Mouse (Mus musculus): ENCODE measurements around the gene Adam21. TPM values are rescaled to one million over a fixed set of nuclear protein-coding genes. Genes with fewer than 3 reads are reported as not detected.

Gene Adam21
- polyA plus RNA-seq (2015; fragmentation: Nextera tagmentation; extraction: Ambion mirVana): 0.06 and 0.07 TPM in 2 replicates

DNA sequence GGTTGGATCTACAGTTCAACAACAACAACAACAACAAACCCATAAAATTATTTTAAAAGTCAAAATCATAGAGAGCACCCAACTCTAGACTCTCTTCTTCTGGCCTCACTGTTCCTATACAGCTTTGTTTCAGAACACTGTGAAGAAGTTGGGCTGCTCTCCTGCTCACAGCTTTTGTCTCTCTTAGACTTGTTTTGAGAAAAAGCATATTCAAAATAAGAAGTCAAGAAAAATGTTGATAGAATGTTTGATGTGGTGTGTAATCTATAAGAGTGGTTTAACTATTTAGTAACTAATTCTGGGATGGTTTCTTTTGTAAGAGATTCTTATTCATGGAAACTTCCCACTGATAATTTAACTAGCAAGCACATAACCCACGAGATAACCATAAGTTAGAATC, at the start of gene Adam21:
Gene Adam21, minus strand, starts transcription at position 101 of the 400 bp plus-strand sequence.
- ATAC-seq (ENCODE audit: low FRiP score, low TSS enrichment): no peak
- no peak within 1 kb of the TSS for H3K4me3 ChIP-seq (ENCODE audit: low read depth, low read length)
- WGBS: 84% methylated on average over 1 of the region's 1 CpGs
- H3K9ac ChIP-seq (ENCODE audit: low read length): no peak within 1 kb of the TSS
- no peaks in the 10 kb centered on the region for H3K9me3 ChIP-seq (ENCODE audit: control insufficient read depth, low read length)
- H3K4me1 ChIP-seq (replicated peaks; ENCODE audit: control insufficient read depth, insufficient read depth): no peaks in the 10 kb centered on the region
- no peak for DNase-seq (ENCODE audit: low spot score)
- no peak within 1 kb of the TSS for H3K27ac ChIP-seq (replicated peaks)
- no peak within 1 kb of the TSS for H3K4me2 ChIP-seq (replicated peaks; ENCODE audit: low read depth)
- no peaks in the 10 kb centered on the region for H3K27me3 ChIP-seq (ENCODE audit: control insufficient read depth, insufficient read depth, low read length)
- TF ChIP-seq CTCF (IDR thresholded peaks at IDR 0.05; ENCODE audit: low read depth): no peak
- TF ChIP-seq EP300 (optimal IDR thresholded peaks at IDR 0.05): no peak
- H3K36me3 ChIP-seq (ENCODE audit: control insufficient read depth, insufficient read depth, low read length): 0 out of 2 replicates have a peak, but pooled peaks cover 4% of the 10 kb centered on the region

DNA sequence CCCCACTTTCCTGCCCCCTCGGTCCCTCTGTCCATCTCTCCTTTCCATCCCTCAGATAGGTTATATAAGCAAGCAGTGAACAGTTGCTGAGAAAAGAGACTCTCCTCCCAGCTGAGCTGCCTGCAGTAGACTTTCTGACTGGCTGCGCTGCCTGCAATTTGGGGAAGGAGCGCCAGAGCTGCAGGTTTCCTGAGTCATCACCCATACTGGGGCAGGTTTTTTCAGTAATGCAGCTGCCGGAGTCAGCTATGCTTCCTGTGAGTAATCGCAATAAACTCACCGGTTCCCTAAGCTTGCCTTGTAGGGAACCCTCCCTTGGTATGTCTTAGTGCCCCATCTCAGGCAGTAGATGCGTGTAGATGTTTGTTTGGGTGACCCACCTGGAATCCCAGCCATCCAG, 48.7 kb upstream of the Adam21 start:
- H3K9me3 ChIP-seq (ENCODE audit: control insufficient read depth, low read length): no peaks in the 10 kb centered on the region
- H3K4me2 ChIP-seq (replicated peaks; ENCODE audit: low read depth): no peak overlapping the region
- no peak overlapping the region for H3K27ac ChIP-seq (replicated peaks)
- ATAC-seq (ENCODE audit: low FRiP score, low TSS enrichment): no peak
- no peaks in the 10 kb centered on the region for H3K4me1 ChIP-seq (replicated peaks; ENCODE audit: control insufficient read depth, insufficient read depth)
- no peak overlapping the region for H3K4me3 ChIP-seq (ENCODE audit: low read depth, low read length)
- H3K27me3 ChIP-seq (ENCODE audit: control insufficient read depth, insufficient read depth, low read length): no peaks in the 10 kb centered on the region
- no peak overlapping the region for H3K9ac ChIP-seq (ENCODE audit: low read length)
- 38% methylated on average over 7 of the region's 7 CpGs for WGBS
- TF ChIP-seq CTCF (IDR thresholded peaks at IDR 0.05; ENCODE audit: low read depth) (no peak), EP300 (optimal IDR thresholded peaks at IDR 0.05) (no peak)
- DNase-seq (ENCODE audit: low spot score): no peak
- no peaks in the 10 kb centered on the region for H3K36me3 ChIP-seq (ENCODE audit: control insufficient read depth, insufficient read depth, low read length)

DNA sequence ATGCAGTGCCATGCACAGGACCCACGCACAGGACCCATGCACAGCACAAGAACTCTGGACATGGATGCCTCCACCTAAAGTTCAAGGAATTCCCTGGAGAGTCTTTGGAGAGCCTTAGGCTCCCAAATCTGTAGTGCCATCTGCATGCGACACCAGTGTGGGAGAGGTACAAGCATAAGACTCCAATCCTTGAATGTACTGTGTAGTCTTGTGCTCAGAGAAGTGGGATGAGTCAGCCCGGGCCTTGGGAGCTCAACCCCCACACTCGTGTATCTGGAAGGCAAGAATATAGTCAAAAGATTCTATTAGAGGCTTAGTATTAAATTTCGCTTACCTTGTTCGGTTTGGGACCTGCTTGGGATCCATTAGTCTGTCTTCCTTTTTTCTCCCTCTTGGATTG, 47.5 kb upstream of the Adam21 start:
- no peak for DNase-seq (ENCODE audit: low spot score)
- Histone ChIP-seq H3K4me1 (replicated peaks; ENCODE audit: control insufficient read depth, insufficient read depth) (no peaks in the 10 kb centered on the region), H3K27me3 (ENCODE audit: control insufficient read depth, insufficient read depth, low read length) (no peaks in the 10 kb centered on the region), H3K36me3 (ENCODE audit: control insufficient read depth, insufficient read depth, low read length) (no peaks in the 10 kb centered on the region), H3K9ac (ENCODE audit: low read length) (no peak overlapping the region), H3K9me3 (ENCODE audit: control insufficient read depth, low read length) (no peaks in the 10 kb centered on the region), H3K4me2 (replicated peaks; ENCODE audit: low read depth) (no peak overlapping the region), H3K4me3 (ENCODE audit: low read depth, low read length) (no peak overlapping the region), H3K27ac (replicated peaks) (no peak overlapping the region)
- ATAC-seq (ENCODE audit: low FRiP score, low TSS enrichment): no peak
- TF ChIP-seq EP300 (optimal IDR thresholded peaks at IDR 0.05) (no peak), CTCF (IDR thresholded peaks at IDR 0.05; ENCODE audit: low read depth) (no peak)
- 80% methylated on average over 6 of the region's 6 CpGs for WGBS

DNA sequence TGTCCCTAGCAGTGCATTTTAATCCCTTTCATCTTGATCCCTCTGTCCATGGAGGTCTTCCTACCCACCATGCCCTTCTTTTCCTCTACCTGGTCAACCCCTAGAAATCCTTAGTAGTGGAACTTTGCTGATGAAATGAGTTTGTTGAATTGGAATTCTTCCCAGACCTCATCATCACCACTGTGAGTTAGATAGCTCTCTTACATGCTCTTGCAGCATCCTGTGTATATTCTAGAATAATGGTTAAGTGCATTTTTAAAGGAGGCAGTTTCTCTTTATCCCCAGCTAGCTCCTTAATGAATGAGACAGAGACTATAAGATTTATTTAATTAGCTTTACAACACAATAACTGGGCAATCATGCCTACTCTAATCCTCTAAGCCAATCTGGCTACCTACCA, 41.2 kb upstream of the Adam21 start:
- Histone ChIP-seq H3K9me3 (ENCODE audit: control insufficient read depth, low read length) (no peaks in the 10 kb centered on the region), H3K4me3 (ENCODE audit: low read depth, low read length) (no peak overlapping the region), H3K27me3 (ENCODE audit: control insufficient read depth, insufficient read depth, low read length) (no peaks in the 10 kb centered on the region), H3K36me3 (ENCODE audit: control insufficient read depth, insufficient read depth, low read length) (no peaks in the 10 kb centered on the region), H3K4me1 (replicated peaks; ENCODE audit: control insufficient read depth, insufficient read depth) (no peaks in the 10 kb centered on the region), H3K4me2 (replicated peaks; ENCODE audit: low read depth) (no peak overlapping the region), H3K27ac (replicated peaks) (no peak overlapping the region), H3K9ac (ENCODE audit: low read length) (no peak overlapping the region)
- ATAC-seq (ENCODE audit: low FRiP score, low TSS enrichment) (no peak), DNase-seq (ENCODE audit: low spot score) (no peak)
- TF ChIP-seq EP300 (optimal IDR thresholded peaks at IDR 0.05) (no peak), CTCF (IDR thresholded peaks at IDR 0.05; ENCODE audit: low read depth) (no peak)

DNA sequence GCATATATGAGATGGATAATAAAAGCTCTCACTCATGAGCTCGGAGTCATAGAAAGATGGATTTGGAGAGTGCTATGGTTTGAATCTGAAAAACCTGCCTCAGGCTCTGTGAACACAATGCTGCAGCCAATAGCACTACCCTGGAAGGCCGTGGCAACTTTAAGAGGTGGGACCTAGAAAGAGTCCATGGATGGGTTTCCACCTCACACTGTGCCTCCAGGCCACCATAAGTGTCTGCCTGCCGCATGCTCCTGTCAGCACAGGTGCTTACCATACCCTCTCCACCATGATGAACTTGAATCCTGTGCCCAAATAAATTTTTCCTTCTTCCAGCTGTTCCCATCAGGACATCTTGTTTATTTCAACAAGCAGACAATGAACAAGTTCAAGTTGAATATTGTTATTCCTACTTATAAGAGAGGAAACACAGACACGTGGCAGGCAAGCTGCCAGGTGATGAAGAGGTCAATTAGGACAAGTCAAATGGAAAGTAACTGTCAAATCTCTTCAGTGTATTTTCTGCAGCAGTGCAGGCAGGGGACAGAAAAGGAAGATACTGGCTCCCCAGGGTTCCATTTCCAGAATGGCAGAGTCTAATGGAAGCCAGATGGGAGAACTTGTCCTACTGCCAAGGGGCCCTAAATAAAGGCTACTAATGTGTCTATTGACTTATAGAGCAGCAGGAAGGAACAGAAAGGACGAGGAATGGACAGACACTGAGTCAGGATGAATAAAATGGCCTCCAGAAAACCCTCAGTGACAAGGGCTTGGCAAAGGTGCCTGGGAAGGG, 36.9 kb upstream of the Adam21 start:
- H3K27ac ChIP-seq (replicated peaks): no peak overlapping the region
- no peaks in the 10 kb centered on the region for H3K27me3 ChIP-seq (ENCODE audit: control insufficient read depth, insufficient read depth, low read length)
- TF ChIP-seq CTCF (IDR thresholded peaks at IDR 0.05; ENCODE audit: low read depth) (no peak), EP300 (optimal IDR thresholded peaks at IDR 0.05) (no peak)
- H3K36me3 ChIP-seq (ENCODE audit: control insufficient read depth, insufficient read depth, low read length): no peaks in the 10 kb centered on the region
- H3K9me3 ChIP-seq (ENCODE audit: control insufficient read depth, low read length): no peaks in the 10 kb centered on the region
- no peak overlapping the region for H3K4me2 ChIP-seq (replicated peaks; ENCODE audit: low read depth)
- 53% methylated on average over 5 of the region's 5 CpGs for WGBS
- H3K4me3 ChIP-seq (ENCODE audit: low read depth, low read length): no peak overlapping the region
- no peak for DNase-seq (ENCODE audit: low spot score)
- no peak for ATAC-seq (ENCODE audit: low FRiP score, low TSS enrichment)
- no peaks in the 10 kb centered on the region for H3K4me1 ChIP-seq (replicated peaks; ENCODE audit: control insufficient read depth, insufficient read depth)
- H3K9ac ChIP-seq (ENCODE audit: low read length): no peak overlapping the region

DNA sequence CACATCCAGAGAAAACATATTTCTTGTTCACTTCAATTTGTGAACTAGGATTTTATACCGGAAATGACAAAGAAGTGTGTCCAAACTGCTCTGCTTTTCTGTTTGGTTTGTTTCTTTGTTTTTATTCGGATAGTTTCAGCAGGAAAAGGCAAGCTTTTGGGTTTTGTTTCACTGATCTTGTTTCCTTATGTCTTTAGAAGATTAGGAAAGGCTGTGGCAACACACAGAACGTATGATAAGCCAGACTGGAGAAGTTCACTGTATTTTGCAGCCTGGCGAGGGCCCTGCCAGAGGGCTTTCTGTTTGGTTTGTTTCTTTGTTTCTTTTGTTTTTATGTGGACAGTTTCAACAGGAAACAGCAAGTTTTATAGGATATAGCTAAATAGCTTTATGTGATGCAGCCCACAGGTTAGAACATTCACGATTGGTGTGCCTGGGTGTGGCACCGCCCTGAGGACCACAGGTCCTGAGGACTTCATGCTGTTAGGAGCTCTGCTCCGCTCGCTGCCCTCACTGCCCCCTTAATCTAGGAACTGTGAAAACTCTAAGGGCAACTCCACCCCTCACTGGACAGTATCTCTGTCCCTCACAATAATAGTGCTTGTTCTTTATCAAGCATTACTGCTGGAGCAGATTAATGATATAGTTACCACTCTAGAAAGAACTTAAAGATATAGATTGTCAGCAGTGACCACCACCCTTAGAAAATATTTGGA, 28.4 kb upstream of the Adam21 start:
- DNase-seq (ENCODE audit: low spot score) (no peak), ATAC-seq (ENCODE audit: low FRiP score, low TSS enrichment) (no peak)
- peaks cover 4% of the 10 kb centered on the region; the same call in 1 of the 2 replicates for H3K4me1 ChIP-seq (replicated peaks; ENCODE audit: control insufficient read depth, insufficient read depth)
- no peak overlapping the region for H3K4me3 ChIP-seq (ENCODE audit: low read depth, low read length)
- H3K36me3 ChIP-seq (ENCODE audit: control insufficient read depth, insufficient read depth, low read length): no peaks in the 10 kb centered on the region
- no peaks in the 10 kb centered on the region for H3K9me3 ChIP-seq (ENCODE audit: control insufficient read depth, low read length)
- TF ChIP-seq CTCF (IDR thresholded peaks at IDR 0.05; ENCODE audit: low read depth) (no peak), EP300 (optimal IDR thresholded peaks at IDR 0.05) (no peak)
- H3K4me2 ChIP-seq (replicated peaks; ENCODE audit: low read depth): no peak overlapping the region
- H3K27ac ChIP-seq (replicated peaks): no peak overlapping the region
- WGBS: 69% methylated on average over 8 of the region's 8 CpGs
- H3K27me3 ChIP-seq (ENCODE audit: control insufficient read depth, insufficient read depth, low read length): no peaks in the 10 kb centered on the region
- no peak overlapping the region for H3K9ac ChIP-seq (ENCODE audit: low read length)

All from stomach, postnatal 0 days (tissue).